Mouse (Mus musculus): ENCODE measurements at regions not wholly inside any gene's neighbourhood (a gene's known extent, or its start where the extent isn't known, plus 50 kb on each side); places are given as distances from the start of the nearest gene placed in this dataset.

DNA sequence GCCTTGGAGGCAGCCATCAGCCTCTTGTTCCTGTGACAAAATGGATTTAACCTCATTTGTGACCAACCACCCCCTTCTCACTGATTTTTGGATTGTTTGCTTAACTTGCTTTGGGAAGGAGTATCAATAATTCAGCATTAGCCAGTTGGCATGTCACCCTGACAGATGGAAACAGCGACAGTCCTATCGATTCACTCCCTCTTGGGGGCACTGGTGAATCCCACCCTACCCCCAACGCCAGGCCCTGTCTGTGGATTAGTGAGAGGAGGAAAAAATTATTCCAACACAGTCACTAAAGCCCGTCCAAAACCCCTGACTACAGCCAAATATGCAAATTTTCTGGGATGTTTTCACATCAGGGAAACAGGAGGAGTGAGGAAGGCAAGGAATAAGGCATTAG is 55.1 kb upstream of the B3gat2 start:
- 50% methylated on average over 4 of the region's 4 CpGs for WGBS
- no peaks in the 10 kb centered on the region for H3K27me3 ChIP-seq

More for the DNA sequence above, 55.1 kb upstream of the B3gat2 start:
- Histone ChIP-seq H3K4me1 (no peaks in the 10 kb centered on the region), H3K9ac (no peak overlapping the region), H3K4me2 (replicated peaks) (no peak overlapping the region), H3K36me3 (no peaks in the 10 kb centered on the region), H3K27ac (no peak overlapping the region), H3K4me3 (no peak overlapping the region), H3K9me3 (no peaks in the 10 kb centered on the region)
- ATAC-seq (ENCODE audit: insufficient number of reproducible peaks, insufficient read depth, low FRiP score, low TSS enrichment): no peak
